Mouse (Mus musculus): ENCODE measurements around the gene Aff3.

Gene Aff3

GRCm38 (mm10) chr1:38430311-38430710 lies 234.4 kb downstream of the Aff3 start:
- DNase-seq: peak; percentile 45

- DNase-seq: peak; percentile 80
These were observed 235.8 kb downstream of the Aff3 start for GRCm38 (mm10) chr1:38428708-38429683.

- DNase-seq: peak; percentile 63
These were observed 241.8 kb downstream of the Aff3 start for GRCm38 (mm10) chr1:38422921-38423320.

GRCm38 (mm10) chr1:38419331-38419730 lies 245.4 kb downstream of the Aff3 start:
- peak; percentile 61 for DNase-seq

- peak; percentile 77 for DNase-seq
These were observed 246.3 kb downstream of the Aff3 start for GRCm38 (mm10) chr1:38418181-38419032.

GRCm38 (mm10) chr1:38417196-38417595 lies 247.6 kb downstream of the Aff3 start:
- peak; percentile 71 for DNase-seq

GRCm38 (mm10) chr1:38415511-38415910 lies 249.2 kb downstream of the Aff3 start:
- DNase-seq: peak; percentile 63

GRCm38 (mm10) chr1:38411106-38411505 lies 253.6 kb downstream of the Aff3 start:
- peak; percentile 54 for DNase-seq

- peak; percentile 67 for DNase-seq
These were observed 254.3 kb downstream of the Aff3 start for GRCm38 (mm10) chr1:38410457-38410856.

GRCm38 (mm10) chr1:38408241-38408640 lies 256.5 kb downstream of the Aff3 start:
- no peak for DNase-seq

GRCm38 (mm10) chr1:38403781-38404180 lies 261.0 kb downstream of the Aff3 start:
- DNase-seq: no peak

GRCm38 (mm10) chr1:38401856-38402255 lies 262.9 kb downstream of the Aff3 start:
- peak; percentile 27 for DNase-seq

- no peak for DNase-seq
These were observed 265.5 kb downstream of the Aff3 start for GRCm38 (mm10) chr1:38399269-38399668.

GRCm38 (mm10) chr1:38398566-38398965 lies 266.2 kb downstream of the Aff3 start:
- DNase-seq: peak; percentile 89

- DNase-seq: no peak
These were observed 269.5 kb downstream of the Aff3 start for GRCm38 (mm10) chr1:38395194-38395681.

- DNase-seq: no peak
These were observed 270.3 kb downstream of the Aff3 start for GRCm38 (mm10) chr1:38394493-38394892.

GRCm38 (mm10) chr1:38393516-38393915 lies 271.2 kb downstream of the Aff3 start:
- no peak for DNase-seq

GRCm38 (mm10) chr1:38392928-38393327 lies 271.8 kb downstream of the Aff3 start:
- peak; percentile 92 for DNase-seq

GRCm38 (mm10) chr1:38390886-38391249 lies 273.9 kb downstream of the Aff3 start:
- DNase-seq: no peak

GRCm38 (mm10) chr1:38390235-38390885 lies 274.4 kb downstream of the Aff3 start:
- DNase-seq: no peak

GRCm38 (mm10) chr1:38389576-38389975 lies 275.2 kb downstream of the Aff3 start:
- DNase-seq: no peak

- no peak for DNase-seq
These were observed 276.3 kb downstream of the Aff3 start for GRCm38 (mm10) chr1:38388466-38388865.

GRCm38 (mm10) chr1:38387438-38387837 lies 277.3 kb downstream of the Aff3 start:
- no peak for DNase-seq
